Mouse (Mus musculus) neural tube, embryonic 13.5 days (tissue): ENCODE data around the gene Rala. TPM values are rescaled to one million over a fixed set of nuclear protein-coding genes. Genes with fewer than 3 reads are reported as not detected.
A peak's percentile ranks its signal among the peaks of the same experiment; 100 is the strongest.

ENCODE experiments used
- ATAC-seq: fragments of 200-750 bp; cut with Nextera tagmentation; 2 replicates; pipeline ENCODE4 v1.8.0; 2017; ENCODE audit warnings: low read depth, mild to moderate bottlenecking, moderate TSS enrichment, moderate library complexity
- H3K27ac ChIP-seq: fragments of 300-500 bp; sonication (generic); replicated peaks from 2 replicates; pipeline ENCODE4 v1.5.1; 2015; ENCODE audit warnings: moderate library complexity, mild to moderate bottlenecking, inconsistent platforms
- H3K27me3 ChIP-seq: fragments of 300-500 bp; sonication (generic); 2 replicates; pipeline ENCODE4 v1.6.1; 2015; ENCODE audit warnings: mild to moderate bottlenecking, inconsistent platforms
- H3K36me3 ChIP-seq: fragments of 300-500 bp; sonication (generic); 2 replicates; pipeline ENCODE4 v1.6.1; 2015; ENCODE audit warnings: mild to moderate bottlenecking, inconsistent platforms
- H3K4me1 ChIP-seq: fragments of 300-500 bp; sonication (generic); replicated peaks from 2 replicates; pipeline ENCODE4 v1.6.1; 2015; ENCODE audit warnings: inconsistent platforms
- H3K4me2 ChIP-seq: fragments of 300-500 bp; sonication (generic); 2 replicates; pipeline ENCODE4 v1.6.1; 2015; ENCODE audit warnings: inconsistent platforms, mild to moderate bottlenecking, moderate library complexity
- H3K4me3 ChIP-seq: fragments of 300-500 bp; sonication (generic); 2 replicates; pipeline ENCODE4 v1.5.1; 2015; ENCODE audit warnings: mild to moderate bottlenecking, inconsistent platforms
- H3K9ac ChIP-seq: fragments of 300-500 bp; sonication (generic); 2 replicates; pipeline ENCODE4 v1.6.1; 2015; ENCODE audit warnings: moderate library complexity, mild to moderate bottlenecking, inconsistent platforms
- H3K9me3 ChIP-seq: fragments of 300-500 bp; sonication (generic); 2 replicates; pipeline ENCODE4 v1.6.1; 2016; ENCODE audit warnings: inconsistent platforms
- WGBS: fragments of 180-500 bp; shearing (Covaris S2); methylation state at CpG from one replicate; pipeline ENCODE4 v1.1.7; 2015; 5-methylcytosine and 5-hydroxymethylcytosine counted together
- polyA plus RNA-seq: library from polyadenylated mRNA; unstranded; fragments of >200 nt; fragmentation: Nextera tagmentation; extraction: Ambion mirVana; gene quantifications from 2 replicates; pipeline ENCODE4 v1.2.1, GENCODE M21; 2015

The Rala gene
- 203 and 212 TPM in 2 replicates for polyA plus RNA-seq

GRCm38 (mm10) chr13:17944078-17944917 lies at the start of gene Rala:
Gene Rala (minus strand): TSS chr13:17944239.
- Histone ChIP-seq H3K27me3 (no peaks in the 10 kb centered on the region), H3K4me3 (peak within 1 kb of the TSS; percentile 93), H3K9ac (peak within 1 kb of the TSS; percentile 96), H3K4me2 (peak within 1 kb of the TSS; percentile 79), H3K27ac (peak within 1 kb of the TSS; percentile 98), H3K4me1 (peaks cover 28% of the 10 kb centered on the region), H3K9me3 (no peaks in the 10 kb centered on the region), H3K36me3 (no peaks in the 10 kb centered on the region)
- peak; percentile 100 for ATAC-seq
- 8% methylated on average over 69 of the region's 69 CpGs for WGBS

- H3K36me3 ChIP-seq, result no peaks in the 10 kb centered on the region
- 41% methylated on average over 7 of the region's 7 CpGs for WGBS
- peaks cover 14% of the 10 kb centered on the region for H3K4me1 ChIP-seq
- H3K27me3 ChIP-seq, result no peaks in the 10 kb centered on the region
- peak overlapping the region; percentile 69 for H3K4me2 ChIP-seq
- H3K4me3 ChIP-seq, result peak overlapping the region; percentile 79
- peak; percentile 25 for ATAC-seq
- no peaks in the 10 kb centered on the region for H3K9me3 ChIP-seq
- peak overlapping the region; percentile 84 for H3K9ac ChIP-seq
- H3K27ac ChIP-seq, result peak overlapping the region; percentile 81; the same call in 1 of the 2 replicates
These were observed 49.4 kb upstream of the Rala start for GRCm38 (mm10) chr13:17993515-17993847.

- peaks cover 14% of the 10 kb centered on the region for H3K4me1 ChIP-seq
- H3K9ac ChIP-seq, result peak within 1 kb of the TSS; percentile 84
- H3K27me3 ChIP-seq, result no peaks in the 10 kb centered on the region
- peak within 1 kb of the TSS; percentile 79 for H3K4me3 ChIP-seq
- under 1% methylated on average over 54 of the region's 54 CpGs for WGBS
- H3K27ac ChIP-seq, result peak within 1 kb of the TSS; percentile 81
- peak within 1 kb of the TSS; percentile 69 for H3K4me2 ChIP-seq
- no peaks in the 10 kb centered on the region for H3K36me3 ChIP-seq
- H3K9me3 ChIP-seq, result no peaks in the 10 kb centered on the region
- ATAC-seq, result peak; percentile 99
These were observed 48.9 kb upstream of the Rala start, which contains the start of gene Yae1d1 for GRCm38 (mm10) chr13:17992697-17993514. Gene Yae1d1 (minus strand): TSS chr13:17993349.

GRCm38 (mm10) chr13:17992009-17992408 lies 48.0 kb upstream of the Rala start:
- peak overlapping the region; percentile 79 for H3K4me3 ChIP-seq
- no peak for ATAC-seq
- H3K27me3 ChIP-seq, result no peaks in the 10 kb centered on the region
- H3K27ac ChIP-seq, result no peak overlapping the region
- WGBS, result 90% methylated on average over 4 of the region's 4 CpGs
- H3K4me2 ChIP-seq, result peak overlapping the region; percentile 69
- no peaks in the 10 kb centered on the region for H3K9me3 ChIP-seq
- peaks cover 8% of the 10 kb centered on the region for H3K36me3 ChIP-seq
- H3K4me1 ChIP-seq, result peaks cover 14% of the 10 kb centered on the region
- H3K9ac ChIP-seq, result peak overlapping the region; percentile 84

GRCm38 (mm10) chr13:17983194-17983593 lies 39.2 kb upstream of the Rala start:
- no peaks in the 10 kb centered on the region for H3K4me1 ChIP-seq
- no peak overlapping the region for H3K9ac ChIP-seq
- no peak overlapping the region for H3K27ac ChIP-seq
- H3K27me3 ChIP-seq, result no peaks in the 10 kb centered on the region
- no peak overlapping the region for H3K4me2 ChIP-seq
- 0 out of 2 replicates have a peak, but pooled peaks cover 4% of the 10 kb centered on the region for H3K9me3 ChIP-seq
- peaks cover 53% of the 10 kb centered on the region for H3K36me3 ChIP-seq
- no peak for ATAC-seq
- WGBS, result 55% methylated on average over 4 of the region's 4 CpGs
- no peak overlapping the region for H3K4me3 ChIP-seq

- peaks cover 50% of the 10 kb centered on the region for H3K36me3 ChIP-seq
- H3K27me3 ChIP-seq, result no peaks in the 10 kb centered on the region
- WGBS, result 89% methylated on average over 5 of the region's 5 CpGs
- H3K27ac ChIP-seq, result no peak overlapping the region
- no peaks in the 10 kb centered on the region for H3K4me1 ChIP-seq
- 0 out of 2 replicates have a peak, but pooled peaks cover 4% of the 10 kb centered on the region for H3K9me3 ChIP-seq
- H3K9ac ChIP-seq, result no peak overlapping the region
- H3K4me2 ChIP-seq, result no peak overlapping the region
- no peak overlapping the region for H3K4me3 ChIP-seq
- ATAC-seq, result no peak
These were observed 38.6 kb upstream of the Rala start for GRCm38 (mm10) chr13:17982634-17983033.

GRCm38 (mm10) chr13:17976854-17977739 lies 33.1 kb upstream of the Rala start:
- no peak overlapping the region for H3K4me3 ChIP-seq
- no peaks in the 10 kb centered on the region for H3K27me3 ChIP-seq
- no peak overlapping the region for H3K9ac ChIP-seq
- no peaks in the 10 kb centered on the region for H3K4me1 ChIP-seq
- no peak for ATAC-seq
- 0 out of 2 replicates have a peak, but pooled peaks cover 6% of the 10 kb centered on the region for H3K36me3 ChIP-seq
- WGBS, result 90% methylated on average over 8 of the region's 8 CpGs
- no peak overlapping the region for H3K4me2 ChIP-seq
- H3K9me3 ChIP-seq, result 0 out of 2 replicates have a peak, but pooled peaks cover 4% of the 10 kb centered on the region
- no peak overlapping the region for H3K27ac ChIP-seq

- Histone ChIP-seq H3K27me3 (no peaks in the 10 kb centered on the region), H3K27ac (no peak overlapping the region), H3K4me2 (no peak overlapping the region), H3K36me3 (no peaks in the 10 kb centered on the region), H3K9me3 (0 out of 2 replicates have a peak, but pooled peaks cover 4% of the 10 kb centered on the region), H3K4me3 (no peak overlapping the region), H3K4me1 (no peaks in the 10 kb centered on the region), H3K9ac (no peak overlapping the region)
- WGBS, result 46% methylated on average over 2 of the region's 2 CpGs
- no peak for ATAC-seq
These were observed 31.9 kb upstream of the Rala start for GRCm38 (mm10) chr13:17975891-17976290.

- Histone ChIP-seq H3K27ac (no peak overlapping the region), H3K4me2 (no peak overlapping the region), H3K36me3 (no peaks in the 10 kb centered on the region), H3K4me1 (no peaks in the 10 kb centered on the region), H3K9me3 (0 out of 2 replicates have a peak, but pooled peaks cover 4% of the 10 kb centered on the region), H3K4me3 (no peak overlapping the region), H3K27me3 (no peaks in the 10 kb centered on the region), H3K9ac (no peak overlapping the region)
- ATAC-seq, result no peak
- WGBS, result 90% methylated on average over 1 of the region's 1 CpGs
These were observed 31.4 kb upstream of the Rala start for GRCm38 (mm10) chr13:17975457-17975856.

GRCm38 (mm10) chr13:17974734-17975133 lies 30.7 kb upstream of the Rala start:
- 95% methylated on average over 9 of the region's 9 CpGs for WGBS
- Histone ChIP-seq H3K27ac (no peak overlapping the region), H3K4me1 (no peaks in the 10 kb centered on the region), H3K36me3 (no peaks in the 10 kb centered on the region), H3K4me2 (no peak overlapping the region), H3K9ac (no peak overlapping the region), H3K4me3 (no peak overlapping the region), H3K9me3 (0 out of 2 replicates have a peak, but pooled peaks cover 4% of the 10 kb centered on the region), H3K27me3 (no peaks in the 10 kb centered on the region)
- ATAC-seq, result no peak

GRCm38 (mm10) chr13:17960613-17961012 lies 16.6 kb upstream of the Rala start:
- no peak overlapping the region for H3K27ac ChIP-seq
- ATAC-seq, result no peak
- H3K4me2 ChIP-seq, result no peak overlapping the region
- H3K4me1 ChIP-seq, result no peaks in the 10 kb centered on the region
- H3K9ac ChIP-seq, result no peak overlapping the region
- H3K36me3 ChIP-seq, result no peaks in the 10 kb centered on the region
- 87% methylated on average over 7 of the region's 7 CpGs for whole genome bisulfite sequencing
- no peak overlapping the region for H3K4me3 ChIP-seq
- H3K27me3 ChIP-seq, result no peaks in the 10 kb centered on the region
- no peaks in the 10 kb centered on the region for H3K9me3 ChIP-seq
